In the genomic region with DNA sequence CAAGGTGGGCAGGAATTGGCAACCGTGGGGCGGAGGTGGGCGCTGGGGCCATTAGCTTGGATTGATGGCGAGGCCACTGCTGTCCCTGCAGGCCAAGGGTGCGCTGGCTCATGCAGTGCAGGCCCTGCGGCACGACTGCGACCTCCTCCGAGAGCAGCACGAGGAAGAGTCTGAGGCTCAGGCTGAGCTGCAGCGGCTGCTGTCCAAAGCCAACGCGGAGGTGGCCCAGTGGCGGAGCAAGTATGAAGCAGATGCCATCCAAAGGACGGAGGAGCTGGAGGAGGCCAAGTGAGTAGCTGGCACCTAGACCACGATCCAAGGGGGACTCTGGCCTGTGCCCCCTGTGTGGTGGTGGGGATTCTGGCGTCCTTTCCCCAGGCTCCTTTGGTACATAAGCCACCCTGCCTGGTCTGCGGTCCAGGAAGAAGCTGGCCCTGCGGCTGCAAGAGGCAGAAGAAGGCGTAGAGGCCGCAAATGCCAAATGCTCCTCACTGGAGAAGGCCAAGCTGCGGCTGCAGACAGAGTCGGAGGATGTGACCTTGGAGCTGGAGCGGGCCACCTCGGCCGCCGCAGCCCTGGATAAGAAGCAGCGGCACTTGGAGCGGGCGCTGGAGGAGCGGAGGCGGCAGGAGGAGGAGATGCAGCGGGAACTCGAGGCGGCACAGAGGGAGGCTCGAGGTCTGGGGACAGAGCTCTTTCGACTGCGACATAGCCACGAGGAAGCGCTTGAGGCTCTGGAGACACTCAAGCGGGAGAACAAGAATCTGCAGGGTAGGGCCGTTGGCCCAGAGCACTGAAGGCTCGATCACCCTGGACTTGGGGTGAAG, we compare ENCODE assay signal across 10 mouse cellular contexts. TPM values are rescaled to one million over a fixed set of nuclear protein-coding genes. Genes with fewer than 3 reads are reported as not detected.
DNase-seq lines count a peak whose midpoint lies in the region; ATAC-seq and TF ChIP-seq lines count a peak whose summit lies in the region.
"Had no signal": no experiment of that assay in that cellular context is flagged by ENCODE, and none has a peak within 500 bp of the region (broad histone marks: within the 10 kb centered on the region; RNA-seq: fewer than 3 reads in every experiment).

No protein-coding gene starts in this region.

- no peak overlapping the region for H3K4me2 ChIP-seq in heart, embryonic 14.5 days (ENCODE audit: low read length)
- H3K4me2 ChIP-seq in limb, embryonic 11.5 days (ENCODE audit: low read depth, severe bottlenecking) = 0 out of 2 replicates have a peak overlapping the region, but pooled peaks have one; percentile 13

- H3K4me3 ChIP-seq in heart, embryonic 14.5 days (ENCODE audit: control insufficient read depth in 1 of 2, insufficient read depth in 1 of 2, low read depth in 1 of 2, low read length in 2 of 2) = no peak overlapping the region
- H3K4me3 ChIP-seq in E14TG2a.4 (replicated peaks; ENCODE audit: low read length) = peak overlapping the region; percentile 69
- no peak overlapping the region for H3K4me3 ChIP-seq in limb, embryonic 11.5 days (ENCODE audit: low read depth, low read length)

- no peaks in the 10 kb centered on the region for H3K9me3 ChIP-seq in heart, embryonic 14.5 days (ENCODE audit: control insufficient read depth, low read length)
- no peaks in the 10 kb centered on the region for H3K9me3 ChIP-seq in E14TG2a.4 (ENCODE audit: low read length)
- H3K9me3 ChIP-seq in limb, embryonic 11.5 days (ENCODE audit: control insufficient read depth, low read length) = no peaks in the 10 kb centered on the region

- WGBS in heart, embryonic 14.5 days = 36% methylated on average over 43 of the region's 43 CpGs
- 14% methylated on average over 43 of the region's 43 CpGs for WGBS in limb, embryonic 11.5 days

- intact Hi-C loops in heart, postnatal 25 days (cut with DNase I) = no loop called here

- H3K36me3 ChIP-seq in heart, embryonic 14.5 days (ENCODE audit: control insufficient read depth, insufficient read depth, low read length) = peaks cover 100% of the 10 kb centered on the region
- peaks cover 23% of the 10 kb centered on the region for H3K36me3 ChIP-seq in E14TG2a.4 (ENCODE audit: insufficient read depth, low read length)
- peaks cover 22% of the 10 kb centered on the region; the same call in 1 of the 2 replicates for H3K36me3 ChIP-seq in limb, embryonic 11.5 days (ENCODE audit: control insufficient read depth, insufficient read depth, low read length)

- 0 out of 2 replicates have a peak, but pooled peaks have one; percentile 2 for TF ChIP-seq CTCF in E14TG2a.4 (conservative IDR thresholded peaks at IDR 0.05; ENCODE audit: low read length)

- peaks cover 16% of the 10 kb centered on the region; the same call in 1 of the 2 replicates for H3K27me3 ChIP-seq in heart, embryonic 14.5 days (ENCODE audit: control insufficient read depth, insufficient read depth, low read length)
- peaks cover 77% of the 10 kb centered on the region for H3K27me3 ChIP-seq in E14TG2a.4 (ENCODE audit: insufficient read depth, low read length)
- H3K27me3 ChIP-seq in limb, embryonic 11.5 days (ENCODE audit: control insufficient read depth, insufficient read depth, low read length) = peaks cover 65% of the 10 kb centered on the region

- peaks cover 0 to 5% of the 10 kb centered on the region in 2 experiments; a peak in 1 of 4 replicates for H3K4me1 ChIP-seq in heart, embryonic 14.5 days (ENCODE audit: control insufficient read depth in 2 of 2, insufficient read depth in 2 of 2, low read length in 2 of 2)
- H3K4me1 ChIP-seq in E14TG2a.4 (replicated peaks; ENCODE audit: low read depth, low read length) = peaks cover 76% of the 10 kb centered on the region
- 0 out of 2 replicates have a peak, but pooled peaks cover 3% of the 10 kb centered on the region for H3K4me1 ChIP-seq in limb, embryonic 11.5 days (ENCODE audit: control insufficient read depth, insufficient read depth, low read length)

- DNase-seq in heart, postnatal 25 days (ENCODE audit: low spot score) = no peak
- DNase-seq in adrenal gland, postnatal 14 days = peak; percentile 69
- DNase-seq in limb, embryonic 11.5 days (ENCODE audit: low spot score) = peak; percentile 52
- no peak for DNase-seq in layer of hippocampus, postnatal 14 days (ENCODE audit: low spot score in 2 of 2)
- no peak for DNase-seq in urinary bladder, postnatal 4 days (ENCODE audit: low spot score in 2 of 2)
- DNase-seq: cerebellum, adult 8-10 months; left cerebral cortex, postnatal 4 days had no signal

- peak overlapping the region; percentile 34; the same call in 1 of the 2 replicates for H3K9ac ChIP-seq in heart, embryonic 14.5 days (ENCODE audit: low read length)
- H3K9ac ChIP-seq in limb, embryonic 11.5 days (ENCODE audit: low read length) = 0 out of 2 replicates have a peak overlapping the region, but pooled peaks have one; percentile 22

- ATAC-seq in heart, embryonic 14.5 days (ENCODE audit: insufficient number of reproducible peaks, insufficient read depth, low FRiP score, low read depth) = no peak
- ATAC-seq in limb, embryonic 11.5 days (ENCODE audit: insufficient number of reproducible peaks, low FRiP score, low TSS enrichment, low read depth) = no peak
- ATAC-seq in CD4-positive, CD25-positive, alpha-beta regulatory T cell, adult 4 months = no peak

- H3K27ac ChIP-seq in heart, embryonic 14.5 days (replicated peaks in 1 of 2; ENCODE audit: control insufficient read depth in 1 of 2, insufficient read depth in 1 of 2, low read depth in 2 of 2, low read length in 2 of 2) = 0 out of 4 replicates have a peak overlapping the region, but pooled peaks of 1 of the 2 experiments have one; percentile 5
- no peak overlapping the region for H3K27ac ChIP-seq in limb, embryonic 11.5 days (replicated peaks; ENCODE audit: low read depth, low read length)

RNA-seq across cellular contexts. Expression of a gene that starts 19.8 kb away (rescaled TPM):
- polyA plus RNA-seq in heart, embryonic 14.5 days (2014; fragmentation: Nextera tagmentation; extraction: Ambion mirVana) = 26.5 and 27.3 TPM in 2 replicates
- total RNA-seq in heart, postnatal 25 days (2021) = 10 to 100 TPM; 35.4 to 36.0 TPM
- 0.08 and 0.74 TPM in 2 replicates for total RNA-seq in adrenal gland, postnatal 14 days (2021)
- polyA plus RNA-seq in limb, embryonic 11.5 days (2014; fragmentation: Nextera tagmentation; extraction: Ambion mirVana) = 0.67 and 0.99 TPM in 2 replicates
- not detected for polyA plus RNA-seq in CD4-positive, CD25-positive, alpha-beta regulatory T cell, adult 4 months (2017; shearing (Covaris generic))
- 1 to 10 TPM; 3.1 to 4.9 TPM for total RNA-seq in layer of hippocampus, postnatal 14 days (2021)

RNA-seq across cellular contexts. Expression of a gene that starts 38.2 kb away (rescaled TPM):
- polyA plus RNA-seq in heart, embryonic 14.5 days (2014; fragmentation: Nextera tagmentation; extraction: Ambion mirVana) = 22.2 and 23.9 TPM in 2 replicates
- total RNA-seq in heart, postnatal 25 days (2021) = 10 to 100 TPM; 13.4 to 13.9 TPM
- 46.6 and 48.4 TPM in 2 replicates for total RNA-seq in adrenal gland, postnatal 14 days (2021)
- 22.8 and 24.2 TPM in 2 replicates for polyA plus RNA-seq in limb, embryonic 11.5 days (2014; fragmentation: Nextera tagmentation; extraction: Ambion mirVana)
- polyA plus RNA-seq in CD4-positive, CD25-positive, alpha-beta regulatory T cell, adult 4 months (2017; shearing (Covaris generic)) = 10 to 100 TPM; 10.7 to 16.9 TPM
- total RNA-seq in layer of hippocampus, postnatal 14 days (2021) = 10 to 100 TPM; 14.5 to 16.4 TPM

Comparison
In these comparisons a context has a peak if more than half of its experiments do, and no peak if none do; other contexts are left out.
1. DNase-seq: peak in adrenal gland, postnatal 14 days (single experiment) and limb, embryonic 11.5 days (single experiment); none in heart, postnatal 25 days (single experiment), layer of hippocampus, postnatal 14 days (0 of 2) and urinary bladder, postnatal 4 days (0 of 2).
2. RNA of a gene that starts 19.8 kb away (total RNA-seq): 35.4 to 36.0 TPM in heart, postnatal 25 days; 3.1 to 4.9 TPM in layer of hippocampus, postnatal 14 days and 0.08 to 0.74 TPM in adrenal gland, postnatal 14 days; every median in the first group is over 4 times any median in the second.